Mouse (Mus musculus): ENCODE data around the gene Arhgap5.

Gene Arhgap5

GRCm38 (mm10) chr12:52503456-52504320 lies at the start of gene Arhgap5:
Arhgap5 (plus strand) TSS chr12:52503972.
- peak; percentile 39 to 66 for DNase-seq (ENCODE audit: low spot score in 2 of 2)

DNA sequence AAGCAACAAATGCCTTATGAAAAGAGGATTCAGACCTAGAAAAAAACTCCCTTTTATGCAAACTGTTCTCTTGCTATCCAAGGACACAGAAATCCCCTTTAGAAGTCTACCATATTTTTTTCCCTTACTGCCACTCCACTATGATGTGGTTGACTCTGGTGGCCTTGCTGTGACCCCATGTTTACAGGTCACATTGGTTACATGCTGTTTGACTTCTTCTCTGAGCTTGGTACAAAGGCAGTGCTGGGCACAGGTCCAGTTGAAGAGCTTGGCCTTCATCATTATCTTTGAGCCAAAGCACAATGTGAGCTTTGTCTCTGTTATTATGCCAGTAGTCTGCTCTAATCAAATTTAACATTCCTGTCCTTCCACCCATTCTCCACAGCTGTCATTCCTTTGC lies 39.2 kb upstream of the Arhgap5 start:
- DNase-seq (ENCODE audit: low spot score in 2 of 2) = no peak

DNA sequence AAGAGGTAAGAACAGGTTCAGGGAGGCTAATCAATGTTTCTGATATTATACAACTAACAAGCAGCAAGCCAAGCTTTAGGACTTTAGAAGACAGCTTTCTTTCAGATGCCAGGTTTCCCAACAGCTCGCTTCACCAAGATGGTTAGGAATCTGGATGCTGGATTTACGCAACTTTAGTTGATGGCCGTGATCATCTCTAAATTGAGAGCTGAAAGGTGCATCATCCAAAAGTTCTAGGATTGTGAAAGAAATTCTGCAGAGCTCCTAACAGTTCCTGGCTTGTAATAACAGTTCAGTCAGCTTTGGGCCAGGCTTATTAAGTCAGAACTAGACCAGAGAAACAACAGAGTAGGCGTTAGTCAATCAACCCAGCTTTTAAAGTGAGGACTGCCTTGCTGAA lies 32.2 kb upstream of the Arhgap5 start:
- no peak for DNase-seq (ENCODE audit: low spot score in 2 of 2)

- no peak for DNase-seq (ENCODE audit: low spot score in 2 of 2)
Measured at GRCm38 (mm10) chr12:52473988-52474968, 29.5 kb upstream of the Arhgap5 start.

- no peak for DNase-seq (ENCODE audit: low spot score in 2 of 2)
Measured at GRCm38 (mm10) chr12:52476036-52476435, 27.7 kb upstream of the Arhgap5 start.

- DNase-seq (ENCODE audit: low spot score in 2 of 2) = no peak
Measured at GRCm38 (mm10) chr12:52478611-52479010, 25.2 kb upstream of the Arhgap5 start.

GRCm38 (mm10) chr12:52479323-52479722 lies 24.4 kb upstream of the Arhgap5 start:
- no peak for DNase-seq (ENCODE audit: low spot score in 2 of 2)

- no peak for DNase-seq (ENCODE audit: low spot score in 2 of 2)
Measured at GRCm38 (mm10) chr12:52480851-52481250, 22.9 kb upstream of the Arhgap5 start.

- no peak for DNase-seq (ENCODE audit: low spot score in 2 of 2)
Measured at GRCm38 (mm10) chr12:52481969-52482550, 21.7 kb upstream of the Arhgap5 start.

GRCm38 (mm10) chr12:52483219-52483618 lies 20.6 kb upstream of the Arhgap5 start:
- DNase-seq (ENCODE audit: low spot score in 2 of 2) = no peak

DNA sequence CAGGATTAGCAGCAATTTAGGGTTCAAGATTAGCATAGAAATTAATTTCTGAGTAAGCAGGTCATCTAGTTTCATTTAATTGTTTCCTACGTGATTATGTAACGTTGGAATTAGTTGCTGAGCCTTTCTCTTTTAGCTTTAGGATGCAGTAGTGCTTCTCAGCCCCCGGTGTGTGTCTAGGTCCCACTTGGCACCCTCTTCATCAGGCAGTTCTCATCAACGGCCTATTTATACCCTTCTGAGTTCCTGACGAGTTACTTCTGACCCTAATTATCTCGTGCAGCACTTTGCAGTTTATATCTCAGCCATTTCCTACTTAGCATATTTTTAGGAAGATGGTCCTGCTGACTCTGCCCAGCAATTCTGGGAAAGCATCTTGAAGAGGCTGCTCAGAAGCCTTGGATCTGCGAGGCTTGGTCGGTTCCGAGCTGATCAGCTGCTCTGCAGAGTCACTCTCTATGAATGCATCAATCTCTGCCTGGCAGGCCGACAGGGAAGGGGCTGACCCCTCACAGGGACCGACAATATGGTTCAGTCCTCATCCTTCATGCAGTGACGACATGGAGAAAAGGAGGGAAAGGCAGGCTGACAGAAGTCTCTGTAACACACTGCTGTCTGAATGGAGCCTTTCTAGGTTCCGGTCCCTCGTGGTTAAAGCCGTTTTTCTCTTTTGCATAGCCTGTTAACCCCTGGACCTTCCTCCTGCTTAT lies 15.4 kb upstream of the Arhgap5 start:
- no peak for DNase-seq (ENCODE audit: low spot score in 2 of 2)

DNA sequence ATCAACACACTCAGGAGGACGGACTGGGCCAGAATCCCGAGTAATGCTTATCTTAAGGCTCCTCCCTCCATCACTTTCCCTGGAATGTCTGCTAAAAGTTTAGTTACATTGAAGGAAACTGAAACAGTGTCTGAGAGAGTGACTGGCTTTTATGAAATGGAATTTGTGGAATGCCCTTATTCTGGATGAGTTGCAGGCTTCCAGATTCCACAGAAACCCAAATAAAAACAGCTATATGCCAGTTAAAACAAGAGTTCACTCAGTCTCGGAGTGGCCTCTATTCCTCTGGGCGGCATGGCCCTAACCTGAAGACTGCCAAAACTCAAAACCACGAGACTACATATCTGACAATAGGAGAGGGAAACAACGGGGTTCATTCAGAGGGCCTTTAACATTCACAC lies 10.5 kb upstream of the Arhgap5 start:
- DNase-seq (ENCODE audit: low spot score in 2 of 2) = no peak

DNA sequence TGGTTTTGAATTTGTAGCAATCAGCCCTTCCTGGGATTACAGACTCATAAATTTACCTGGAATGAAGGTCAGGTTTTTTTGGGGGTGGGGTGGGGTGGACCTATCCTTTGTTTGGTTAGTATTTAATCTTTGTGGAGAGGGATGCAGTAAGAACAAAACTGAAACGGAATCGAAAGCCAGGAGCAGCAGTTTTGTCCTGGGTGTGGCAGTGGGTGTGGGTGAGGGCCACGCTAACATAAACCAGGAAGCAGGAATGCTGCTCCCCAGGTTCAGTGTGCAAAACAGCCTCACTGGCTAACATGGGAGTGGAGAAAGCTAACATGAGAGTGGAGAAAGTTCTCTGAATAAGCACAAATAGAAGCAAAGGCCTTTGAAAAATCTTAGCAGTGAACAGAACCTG lies 6.6 kb upstream of the Arhgap5 start:
- DNase-seq (ENCODE audit: low spot score in 2 of 2) = no peak

- DNase-seq (ENCODE audit: low spot score in 2 of 2) = peak in 1 of 2 experiments; percentile 36
Measured at GRCm38 (mm10) chr12:52500915-52501833, 2.6 kb upstream of the Arhgap5 start.

- no peak for DNase-seq (ENCODE audit: low spot score in 2 of 2)
Measured at GRCm38 (mm10) chr12:52502161-52502560, 1.6 kb upstream of the Arhgap5 start.

DNA sequence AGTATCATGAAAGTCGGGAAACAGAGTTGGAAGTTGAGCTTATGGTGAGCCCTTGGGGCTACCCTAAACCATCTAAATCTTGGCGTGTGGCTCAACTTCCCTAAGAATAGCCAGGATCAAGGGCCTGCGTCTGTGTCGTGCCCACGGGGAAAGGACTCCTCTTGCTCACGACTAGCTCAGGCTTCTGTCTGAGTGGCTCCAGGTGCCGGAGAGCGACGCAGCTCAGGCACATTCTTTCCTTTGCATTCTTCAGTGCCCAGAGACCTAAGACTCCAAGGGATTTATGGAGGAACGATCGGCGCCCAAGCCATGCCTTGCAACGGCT lies 679 bp upstream of the Arhgap5 start:
- DNase-seq (ENCODE audit: low spot score in 2 of 2) = no peak

DNA sequence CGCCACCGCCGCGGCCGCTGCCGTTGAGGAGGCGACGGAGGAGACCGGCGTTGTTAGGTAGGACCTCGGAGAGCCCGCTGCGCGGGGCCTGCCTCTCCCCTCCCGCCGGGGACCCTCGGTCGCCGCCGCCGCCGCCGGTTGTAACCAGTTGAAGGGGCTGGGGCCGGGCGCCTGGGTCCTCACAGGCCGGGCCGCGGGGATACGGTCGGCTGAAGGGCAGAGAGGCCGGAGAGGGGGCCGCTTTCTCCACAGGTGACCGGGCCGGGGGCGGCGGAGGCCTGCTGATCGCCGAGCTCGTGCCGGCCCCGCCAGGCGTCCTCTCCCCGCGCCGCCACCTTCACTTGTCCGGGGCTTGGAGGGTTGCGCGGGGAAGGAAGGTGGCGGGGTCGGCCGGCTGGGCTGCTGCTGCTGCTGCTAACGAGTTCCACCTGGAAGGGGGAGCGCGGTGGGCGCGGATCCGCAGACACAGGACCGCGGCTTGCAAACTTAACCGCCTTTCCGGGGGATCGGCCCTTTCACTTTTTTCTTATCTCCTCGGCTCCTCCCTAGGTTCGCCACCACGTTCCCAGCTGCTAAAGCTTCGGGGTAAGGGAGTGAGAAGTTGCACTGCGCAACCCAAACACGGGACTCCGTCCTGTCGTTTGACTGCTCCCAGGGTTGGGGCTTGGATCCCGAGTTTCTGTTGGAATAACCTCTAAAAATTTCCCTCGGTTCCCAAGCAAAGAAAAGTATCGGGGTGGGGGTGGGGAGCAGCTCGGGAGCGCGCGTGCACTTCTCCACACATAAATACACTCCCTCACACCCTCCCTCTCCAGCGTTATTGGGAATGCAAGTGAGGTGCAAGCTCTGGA lies 784 bp downstream of the Arhgap5 start:
- DNase-seq (ENCODE audit: low spot score in 2 of 2) = peak; percentile 38 to 47

GRCm38 (mm10) chr12:52524699-52525098 lies 20.9 kb downstream of the Arhgap5 start:
- DNase-seq (ENCODE audit: low spot score in 2 of 2) = no peak

GRCm38 (mm10) chr12:52525486-52525885 lies 21.7 kb downstream of the Arhgap5 start:
- DNase-seq (ENCODE audit: low spot score in 2 of 2) = no peak

DNA sequence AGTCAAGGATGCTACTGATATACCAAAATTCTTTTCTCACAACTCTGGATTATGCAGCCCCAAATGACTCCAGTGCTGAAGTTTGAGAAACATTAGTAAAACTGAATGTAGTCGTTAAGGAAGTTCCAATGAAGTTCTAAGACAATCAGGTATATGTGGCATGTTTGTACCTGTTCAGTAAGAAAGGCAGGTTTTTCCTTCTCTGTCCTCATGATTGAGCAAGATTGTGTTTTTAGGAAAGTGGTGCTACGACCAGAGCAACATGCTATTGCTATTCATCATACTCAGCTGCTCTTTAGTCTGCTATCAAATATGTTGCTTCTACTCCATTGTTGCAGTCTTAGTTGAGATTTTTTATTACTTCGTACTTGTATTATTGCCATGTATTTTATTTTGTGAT lies 26.0 kb downstream of the Arhgap5 start:
- no peak for DNase-seq (ENCODE audit: low spot score in 2 of 2)

All from spleen, postnatal 10 days (tissue).